Mouse (Mus musculus) left cerebral cortex, adult 2 months (tissue): Measurements from ENCODE around the gene Prepl. TPM values are rescaled to one million over a fixed set of nuclear protein-coding genes. Genes with fewer than 3 reads are reported as not detected.

Experiments used
- DNase-seq, 2 experiments: peaks; one replicate each; pipeline ENCODE4 v3.0.0; 2021 to 2022; ENCODE audit warnings: low spot score in 2 of 2, mixed read lengths in 1 of 2; ENCODE audit errors: extremely low spot score in 1 of 2
- H3K27ac ChIP-seq: fragments of 200-600 bp; 2 replicates; pipeline ENCODE4 v1.8.1; 2022
- H3K4me3 ChIP-seq: fragments of 200-600 bp; 2 replicates; pipeline ENCODE4 v1.8.1; 2022
- CTCF ChIP-seq: fragments of 200-600 bp; IDR thresholded peaks from 2 replicates; pipeline ENCODE4 v1.8.1; 2022; ENCODE audit warnings: antibody characterized with exemption, mild to moderate bottlenecking, moderate library complexity
- intact Hi-C: fragments of 180-260 bp; cut with DNase I; formaldehyde crosslinking; loops from one replicate; pipeline ENCODE4 v1.15.1; 2025
- total RNA-seq, 2 experiments: library from RNA; stranded (reverse); gene quantifications; 2 replicates each; pipeline ENCODE4 v1.2.3; 2021

Gene Prepl
- total RNA-seq, 2 experiments from 2014 or later = 370 to 404 TPM

DNA sequence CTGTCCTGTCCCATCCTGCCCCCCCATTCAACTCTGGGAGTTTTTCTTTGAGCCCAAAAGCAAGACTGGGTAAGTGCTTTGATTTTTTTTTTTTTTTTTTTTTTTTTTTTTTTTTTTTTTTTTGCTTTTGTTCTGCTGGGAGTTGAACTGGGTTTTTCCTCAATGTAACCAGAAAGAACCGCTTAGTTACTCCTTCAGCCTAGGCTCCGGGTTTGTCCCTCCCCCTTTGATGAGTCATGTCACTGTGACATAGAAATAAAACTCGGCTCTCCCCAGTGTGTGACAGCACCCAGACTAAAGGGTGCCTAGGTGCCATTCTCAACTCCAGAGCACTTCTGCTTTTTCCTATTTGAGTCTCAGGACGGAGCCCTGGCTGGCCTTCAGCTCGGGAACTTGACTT lies 71.2 kb downstream of the Prepl start:
- Histone ChIP-seq H3K27ac (no peak overlapping the region), H3K4me3 (no peak overlapping the region)
- intact Hi-C loops = no loop called here
- no peak for DNase-seq
- TF ChIP-seq CTCF = no peak

DNA sequence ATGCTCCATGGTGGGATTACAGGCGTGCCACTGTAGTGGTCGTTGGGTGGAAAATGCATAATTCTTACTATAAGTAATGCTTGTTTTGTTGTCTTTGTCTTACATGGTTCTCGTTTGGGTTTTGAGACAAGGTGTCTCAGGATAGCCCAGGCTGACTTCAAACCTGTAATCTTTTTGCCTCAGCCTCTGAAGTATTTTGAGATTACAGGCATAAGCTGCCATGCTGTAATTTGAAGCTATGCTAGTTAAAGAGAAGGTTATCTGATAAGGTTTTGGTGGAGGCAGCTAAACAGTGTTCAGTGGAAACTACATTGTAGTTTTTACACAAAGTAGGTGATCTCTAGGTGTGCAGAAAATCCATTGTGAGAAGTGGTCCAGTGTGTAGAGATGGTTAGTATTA lies 71.7 kb downstream of the Prepl start:
- no peak for TF ChIP-seq CTCF
- intact Hi-C loops = no loop called here
- Histone ChIP-seq H3K27ac (no peak overlapping the region), H3K4me3 (no peak overlapping the region)
- no peak for DNase-seq

DNA sequence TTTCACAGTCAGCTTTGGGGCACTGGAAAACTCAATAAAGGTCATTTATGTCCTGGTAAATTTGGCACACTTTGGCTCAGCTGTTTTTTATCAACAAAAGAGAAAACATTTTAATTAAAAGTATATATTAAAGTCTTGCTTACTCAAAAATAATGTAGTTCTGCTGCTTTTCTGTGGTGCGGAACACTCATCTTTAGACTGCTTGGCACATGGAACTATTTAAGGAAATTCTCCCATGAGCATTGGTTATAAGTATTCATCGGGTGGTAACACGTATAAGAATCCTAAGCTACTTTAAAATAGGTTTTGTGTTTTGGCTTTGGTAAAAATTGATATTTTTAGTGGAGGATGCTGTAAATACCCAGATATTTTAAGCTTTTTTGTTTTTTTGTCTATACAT lies 75.4 kb downstream of the Prepl start:
- no peak overlapping the region for H3K27ac ChIP-seq
- DNase-seq = no peak
- TF ChIP-seq CTCF = no peak
- H3K4me3 ChIP-seq = no peak overlapping the region
- intact Hi-C loops = no loop called here

DNA sequence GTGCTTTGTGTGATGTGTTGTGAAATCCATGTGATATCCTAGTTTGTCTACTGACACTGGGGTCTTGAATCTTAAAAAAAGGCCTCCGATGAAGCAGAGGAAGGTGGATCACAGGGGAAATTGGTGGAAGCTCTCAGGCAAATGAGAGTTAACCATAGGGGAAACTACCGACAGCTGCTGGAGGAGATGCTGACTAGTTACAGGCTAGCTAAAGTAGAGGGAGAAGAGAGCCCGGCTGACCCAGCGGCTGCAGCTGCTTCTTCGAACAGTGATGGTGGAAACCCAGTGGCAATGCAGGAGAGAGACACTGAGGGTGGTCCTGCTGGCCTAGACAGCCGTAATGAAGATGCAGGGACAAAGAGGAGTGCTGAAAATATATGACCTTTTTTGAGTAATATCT lies 76.6 kb downstream of the Prepl start:
- intact Hi-C loops = no loop called here
- TF ChIP-seq CTCF = no peak
- H3K4me3 ChIP-seq = no peak overlapping the region
- no peak overlapping the region for H3K27ac ChIP-seq
- no peak for DNase-seq

Other genes starting within 250 kb of the Prepl start
- 100 to 1,000 TPM; 148 to 163 TPM for gene Ppm1b, start 133.5 kb downstream of the Prepl start, total RNA-seq
- gene Slc3a1, start 61.9 kb downstream of the Prepl start, total RNA-seq = under 1 TPM; 0.26 to 0.38 TPM
- gene Camkmt, start 311 bp upstream of the Prepl start, total RNA-seq = 10 to 100 TPM; 12.8 to 13.6 TPM